Mouse (Mus musculus) myocyte (in vitro differentiated cells): Measurements from ENCODE around the gene Iqcf5. TPM values are rescaled to one million over a fixed set of nuclear protein-coding genes. Genes with fewer than 3 reads are reported as not detected.

Experiments
- H3K27me3 ChIP-seq: one replicate; pipeline ENCODE4 v1.6.1; 2011; ENCODE audit not compliant: control insufficient read depth, insufficient read depth, insufficient read length
- H3K36me3 ChIP-seq: one replicate; pipeline ENCODE4 v1.6.1; 2011; ENCODE audit not compliant: control insufficient read depth, insufficient read depth
- H3K4me2 ChIP-seq: one replicate; pipeline ENCODE4 v1.6.1; 2011; ENCODE audit warnings: low read depth, control low read depth
- H3K4me3 ChIP-seq: one replicate; pipeline ENCODE4 v1.5.1; 2011; ENCODE audit warnings: mild to moderate bottlenecking, control low read depth, moderate library complexity
- H3K79me2 ChIP-seq: one replicate; pipeline ENCODE4 v1.6.1; 2011; ENCODE audit not compliant: control insufficient read depth, insufficient read depth
- H3ac ChIP-seq: one replicate; pipeline ENCODE4 v1.6.1; 2011; ENCODE audit not compliant: control insufficient read depth, insufficient read length
- CEBPB ChIP-seq: IDR thresholded peaks from 2 replicates; pipeline ENCODE4 v1.6.1; 2011; ENCODE audit warnings: mild to moderate bottlenecking, moderate library complexity; ENCODE audit not compliant: poor library complexity, insufficient read depth, severe bottlenecking
- E2F4 ChIP-seq: IDR thresholded peaks from one replicate; pipeline ENCODE4 v1.6.1; 2011; ENCODE audit warnings: mild to moderate bottlenecking, control low read depth, moderate library complexity; ENCODE audit not compliant: insufficient read depth
- MAX ChIP-seq: IDR thresholded peaks from one replicate; pipeline ENCODE4 v1.6.1; 2011; ENCODE audit warnings: low read depth, mild to moderate bottlenecking, control low read depth
- MYOD1 ChIP-seq, 3 experiments: IDR thresholded peaks; one replicate each; pipeline ENCODE4 v1.6.1; 2011; ENCODE audit warnings: control low read depth in 2 of 3, low read depth in 2 of 3, mild to moderate bottlenecking in 2 of 3, moderate library complexity in 1 of 3; ENCODE audit not compliant: insufficient read length in 2 of 3, control insufficient read depth in 1 of 3
- MYOG ChIP-seq, 3 experiments: IDR thresholded peaks; one replicate each; pipeline ENCODE4 v1.6.1; 2011; ENCODE audit warnings: control low read depth in 2 of 3, low read depth in 2 of 3, mild to moderate bottlenecking in 2 of 3; ENCODE audit not compliant: insufficient read length in 2 of 3, control insufficient read depth in 1 of 3, insufficient read depth in 1 of 3
- POLR2A ChIP-seq: IDR thresholded peaks from one replicate; pipeline ENCODE4 v1.6.1; 2011; ENCODE audit warnings: low read depth, mild to moderate bottlenecking, control low read depth, moderate library complexity; ENCODE audit not compliant: insufficient read length
- POLR2AphosphoS2 ChIP-seq: IDR thresholded peaks from one replicate; pipeline ENCODE4 v1.6.1; 2011; ENCODE audit warnings: low read depth, control low read depth; ENCODE audit not compliant: insufficient read length
- REST ChIP-seq: IDR thresholded peaks from one replicate; pipeline ENCODE4 v1.6.1; 2011; ENCODE audit warnings: mild to moderate bottlenecking, control low read depth, moderate library complexity; ENCODE audit not compliant: insufficient read depth, insufficient read length
- SRF ChIP-seq: IDR thresholded peaks from one replicate; pipeline ENCODE4 v1.6.1; 2011; ENCODE audit warnings: low read depth; ENCODE audit not compliant: control insufficient read depth, insufficient read length
- TCF12 ChIP-seq: IDR thresholded peaks from one replicate; pipeline ENCODE4 v1.6.1; 2011; ENCODE audit warnings: mild to moderate bottlenecking, control low read depth; ENCODE audit not compliant: poor library complexity, insufficient read depth, severe bottlenecking
- TCF3 ChIP-seq: IDR thresholded peaks from one replicate; pipeline ENCODE4 v1.6.1; 2011; ENCODE audit warnings: low read depth, control low read depth; ENCODE audit not compliant: insufficient read length
- USF1 ChIP-seq: IDR thresholded peaks from one replicate; pipeline ENCODE4 v1.6.1; 2011; ENCODE audit warnings: low read depth, mild to moderate bottlenecking, control low read depth, moderate library complexity
- polyA plus RNA-seq: library from polyadenylated mRNA; unstranded; fragments of >200 nt; fragmentation: generic; extraction: Trizol; gene quantifications from one replicate; pipeline ENCODE4 v1.2.1, GENCODE M21; 2012; ENCODE audit warnings: missing spikeins

Gene Iqcf5
- polyA plus RNA-seq, 1 experiment, result 0.12 TPM

- peaks cover 5% of the 10 kb centered on the region for H3K36me3 ChIP-seq
- no peak overlapping the region for H3K4me3 ChIP-seq
These were observed 33.3 kb upstream of the Iqcf5 start for GRCm38 (mm10) chr9:106481075-106481474.

DNA sequence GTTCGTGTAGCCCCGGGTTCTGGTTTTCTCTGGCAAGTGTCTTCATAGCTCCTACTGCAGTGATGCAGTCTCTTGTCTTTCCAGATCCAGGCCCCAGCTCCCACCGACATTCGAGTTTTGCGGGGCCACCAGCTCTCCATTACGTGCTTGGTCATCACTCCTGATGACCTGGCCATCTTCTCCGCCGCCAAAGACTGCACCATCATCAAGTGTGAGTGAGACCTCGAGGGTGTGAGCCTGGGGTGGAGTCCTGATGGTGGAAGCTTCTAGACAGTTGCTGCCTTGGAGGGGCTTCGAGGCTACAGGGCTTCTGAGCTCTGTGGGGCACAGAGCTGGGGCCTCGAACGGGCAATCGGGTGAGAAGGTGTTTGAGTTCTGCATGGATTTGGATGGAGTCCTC is 32.7 kb upstream of the Iqcf5 start:
- TF ChIP-seq MYOD1 (IDR thresholded peaks at IDR 0.05; ENCODE audit: control insufficient read depth in 1 of 3, insufficient read length in 2 of 3, low read depth in 2 of 3) (no peak), MAX (no peak), TCF3 (no peak), E2F4 (no peak), TCF12 (no peak), POLR2A (no peak), CEBPB (no peak), USF1 (no peak), SRF (no peak), REST (no peak), MYOG (IDR thresholded peaks at IDR 0.05; ENCODE audit: control insufficient read depth in 1 of 3, insufficient read depth in 1 of 3, insufficient read length in 2 of 3, low read depth in 2 of 3) (no peak), POLR2AphosphoS2 (no peak)
- Histone ChIP-seq H3K79me2 (peaks cover 3% of the 10 kb centered on the region), H3K4me3 (no peak overlapping the region), H3K27me3 (no peaks in the 10 kb centered on the region), H3K4me2 (no peak overlapping the region), H3ac (no peak overlapping the region), H3K36me3 (peaks cover 5% of the 10 kb centered on the region)

More at GRCm38 (mm10) chr9:106481075-106481474, 33.3 kb upstream of the Iqcf5 start:
- Histone ChIP-seq H3K4me2 (no peak overlapping the region), H3K27me3 (no peaks in the 10 kb centered on the region), H3K79me2 (peaks cover 3% of the 10 kb centered on the region), H3ac (no peak overlapping the region)
- TF ChIP-seq MYOG (IDR thresholded peaks at IDR 0.05; ENCODE audit: control insufficient read depth in 1 of 3, insufficient read depth in 1 of 3, insufficient read length in 2 of 3, low read depth in 2 of 3) (no peak), MAX (no peak), REST (no peak), POLR2A (no peak), USF1 (no peak), MYOD1 (IDR thresholded peaks at IDR 0.05; ENCODE audit: control insufficient read depth in 1 of 3, insufficient read length in 2 of 3, low read depth in 2 of 3) (no peak), POLR2AphosphoS2 (no peak), SRF (no peak), TCF12 (no peak), TCF3 (no peak), E2F4 (no peak), CEBPB (no peak)

DNA sequence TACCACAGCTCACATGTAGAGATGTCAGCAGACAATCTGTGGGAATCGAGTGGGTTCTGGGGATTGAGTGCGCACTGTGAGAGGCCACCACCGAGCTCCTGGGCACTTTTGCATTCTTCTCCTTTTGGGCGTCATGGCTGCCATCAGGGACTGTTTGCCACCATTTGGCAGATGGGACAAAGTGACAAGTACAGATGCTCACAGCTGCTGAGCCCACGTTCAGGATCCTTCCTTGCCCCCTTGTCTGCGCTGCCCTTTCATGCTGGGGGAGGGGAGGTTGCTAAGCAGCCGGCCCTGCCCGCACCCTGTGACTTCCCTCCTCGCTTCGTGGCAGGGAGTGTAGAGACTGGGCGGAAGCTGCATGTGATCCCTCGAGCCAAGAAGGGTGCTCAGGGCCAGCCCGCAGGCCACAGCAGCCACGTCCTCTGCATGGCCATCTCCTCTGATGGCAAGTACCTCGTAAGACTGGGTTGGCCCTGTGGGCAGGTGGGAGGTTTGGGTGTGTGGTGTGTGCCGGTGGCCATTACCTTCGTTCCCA is 31.7 kb upstream of the Iqcf5 start:
- Histone ChIP-seq H3K4me3 (no peak overlapping the region), H3K36me3 (peaks cover 5% of the 10 kb centered on the region), H3K27me3 (no peaks in the 10 kb centered on the region), H3ac (no peak overlapping the region), H3K79me2 (peaks cover 3% of the 10 kb centered on the region), H3K4me2 (no peak overlapping the region)
- TF ChIP-seq POLR2A, result no peak
- TF ChIP-seq CEBPB, result no peak
- TF ChIP-seq REST, result no peak
- TF ChIP-seq MYOD1 (IDR thresholded peaks at IDR 0.05; ENCODE audit: control insufficient read depth in 1 of 3, insufficient read length in 2 of 3, low read depth in 2 of 3), result no peak
- no peak for TF ChIP-seq TCF3
- TF ChIP-seq MYOG (IDR thresholded peaks at IDR 0.05; ENCODE audit: control insufficient read depth in 1 of 3, insufficient read depth in 1 of 3, insufficient read length in 2 of 3, low read depth in 2 of 3), result no peak
- no peak for TF ChIP-seq USF1
- no peak for TF ChIP-seq POLR2AphosphoS2
- TF ChIP-seq SRF, result no peak
- no peak for TF ChIP-seq E2F4
- TF ChIP-seq MAX, result no peak
- TF ChIP-seq TCF12, result no peak

DNA sequence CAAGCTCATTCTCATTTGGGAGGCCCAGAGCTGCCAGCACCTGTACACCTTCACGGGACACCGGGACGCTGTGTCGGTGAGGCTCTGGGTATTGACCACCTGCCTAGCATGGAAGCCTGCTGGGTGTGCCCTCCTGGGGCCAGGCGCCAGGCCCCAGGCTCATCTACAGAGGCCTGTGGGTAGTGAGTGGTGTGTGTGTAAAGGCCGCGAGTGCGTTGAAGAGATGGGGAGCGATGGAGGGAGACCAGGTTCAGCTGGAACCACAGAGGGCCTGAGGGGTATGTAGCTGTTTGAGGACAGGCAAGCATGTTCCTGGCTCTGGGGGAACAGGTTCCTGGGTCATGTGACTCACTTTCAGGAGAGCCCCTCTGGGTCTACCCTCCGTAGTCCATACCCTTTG is 31.2 kb upstream of the Iqcf5 start:
- H3K79me2 ChIP-seq, result peaks cover 3% of the 10 kb centered on the region
- peaks cover 5% of the 10 kb centered on the region for H3K36me3 ChIP-seq
- H3ac ChIP-seq, result no peak overlapping the region
- TF ChIP-seq E2F4, result no peak
- no peak for TF ChIP-seq REST
- no peak for TF ChIP-seq MYOD1 (IDR thresholded peaks at IDR 0.05; ENCODE audit: control insufficient read depth in 1 of 3, insufficient read length in 2 of 3, low read depth in 2 of 3)
- no peak for TF ChIP-seq CEBPB
- no peak for TF ChIP-seq SRF
- no peak for TF ChIP-seq USF1
- no peak for TF ChIP-seq MYOG (IDR thresholded peaks at IDR 0.05; ENCODE audit: control insufficient read depth in 1 of 3, insufficient read depth in 1 of 3, insufficient read length in 2 of 3, low read depth in 2 of 3)
- no peak for TF ChIP-seq TCF12
- no peak for TF ChIP-seq POLR2AphosphoS2
- no peak for TF ChIP-seq TCF3
- no peak overlapping the region for H3K4me3 ChIP-seq
- H3K27me3 ChIP-seq, result no peaks in the 10 kb centered on the region
- no peak overlapping the region for H3K4me2 ChIP-seq

DNA sequence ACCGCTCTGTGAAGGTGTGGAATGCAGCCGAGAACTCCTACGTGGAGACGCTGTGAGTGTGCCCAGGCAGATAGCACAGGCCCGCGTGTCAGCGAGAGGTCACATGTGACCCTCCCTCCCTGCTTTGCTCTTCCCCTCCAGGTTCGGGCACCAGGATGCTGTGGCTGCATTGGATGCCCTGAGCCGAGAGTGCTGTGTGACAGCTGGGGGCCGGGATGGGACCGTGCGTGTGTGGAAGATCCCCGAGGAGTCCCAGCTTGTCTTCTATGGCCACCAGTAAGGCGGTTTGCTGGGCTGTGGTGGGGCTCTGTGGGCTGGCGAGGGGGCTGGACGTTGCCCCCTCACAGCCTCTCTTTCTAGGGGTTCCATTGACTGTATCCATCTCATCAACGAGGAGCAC is 30.8 kb upstream of the Iqcf5 start:
- Histone ChIP-seq H3K27me3 (no peaks in the 10 kb centered on the region), H3K79me2 (peaks cover 3% of the 10 kb centered on the region), H3K4me3 (no peak overlapping the region), H3K36me3 (peaks cover 5% of the 10 kb centered on the region), H3K4me2 (no peak overlapping the region), H3ac (no peak overlapping the region)
- TF ChIP-seq MYOG (IDR thresholded peaks at IDR 0.05; ENCODE audit: control insufficient read depth in 1 of 3, insufficient read depth in 1 of 3, insufficient read length in 2 of 3, low read depth in 2 of 3) (no peak), E2F4 (no peak), MYOD1 (IDR thresholded peaks at IDR 0.05; ENCODE audit: control insufficient read depth in 1 of 3, insufficient read length in 2 of 3, low read depth in 2 of 3) (no peak), SRF (no peak), TCF3 (no peak), POLR2A (no peak), POLR2AphosphoS2 (no peak), REST (no peak), MAX (no peak), TCF12 (no peak), USF1 (no peak), CEBPB (no peak)
